Mouse (Mus musculus) spleen, adult 2 months (tissue): ENCODE measurements around the gene BC024978.

Experiments used
- CTCF ChIP-seq: fragments of 200-500 bp; IDR thresholded peaks from 2 replicates; pipeline ENCODE4 v1.5.1; 2011; ENCODE audit warnings: mild to moderate bottlenecking, inconsistent platforms; ENCODE audit not compliant: insufficient read depth, insufficient read length, insufficient replicate concordance; ENCODE audit errors: extremely low read depth
- POLR2A ChIP-seq: fragments of 200-500 bp; IDR thresholded peaks from 2 replicates; pipeline ENCODE4 v1.6.1; 2011; ENCODE audit warnings: low read depth, low read length, inconsistent platforms

DNA sequence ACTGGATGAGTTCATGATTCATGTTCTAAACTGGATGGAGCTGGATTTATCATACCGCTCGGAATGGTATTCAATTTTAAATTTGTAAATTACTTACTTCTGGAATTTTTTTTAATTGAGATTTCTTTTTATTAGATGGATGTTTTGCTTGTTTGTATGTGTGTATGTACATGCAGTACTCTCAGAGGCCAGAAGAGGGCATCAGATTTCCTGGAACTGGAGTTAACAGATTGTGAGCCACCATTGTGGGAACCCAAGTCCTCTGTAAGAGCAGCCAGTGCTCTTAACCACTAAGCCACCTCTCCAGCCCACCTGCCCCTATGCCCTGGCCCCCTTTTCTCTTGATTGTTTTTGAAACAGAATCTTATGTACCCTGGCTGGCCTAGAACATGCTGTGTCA, 53.6 kb downstream of the BC024978 start:
- TF ChIP-seq POLR2A (no peak), CTCF (no peak)
